Comparison of ENCODE assay signal across 9 mouse cellular contexts in the genomic region with DNA sequence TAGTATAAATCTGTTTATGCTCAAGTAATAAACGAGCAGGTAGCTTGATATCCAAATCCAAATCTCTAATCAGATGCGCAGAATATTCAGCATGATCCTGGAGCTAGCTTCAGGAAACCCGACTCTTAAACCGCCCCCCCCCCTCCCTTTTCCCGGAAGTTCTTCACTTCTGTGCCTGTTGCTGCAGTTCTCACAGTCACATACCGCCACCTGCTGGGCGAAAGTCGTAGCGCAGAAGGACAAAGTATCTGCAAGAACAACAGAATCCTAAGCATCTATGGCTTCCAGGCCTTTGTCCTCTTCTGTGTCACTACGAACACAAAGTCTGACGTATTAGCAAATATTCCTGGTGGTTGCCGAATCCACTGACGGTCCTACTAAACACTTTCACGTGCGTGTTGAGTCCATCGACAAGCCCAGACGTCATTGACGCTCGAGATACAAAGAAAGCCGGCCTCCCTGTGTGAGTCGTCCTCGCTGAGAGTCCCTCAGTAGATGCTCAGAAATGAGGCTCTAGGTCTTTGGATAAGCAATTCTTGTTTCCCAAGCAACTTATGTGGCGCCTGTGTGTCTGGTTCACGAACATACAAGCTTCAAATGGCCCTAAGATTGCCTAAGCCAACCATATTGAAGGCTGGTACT. TPM values are rescaled to one million over a fixed set of nuclear protein-coding genes. Genes with fewer than 3 reads are reported as not detected.
DNase-seq lines count a peak whose midpoint lies in the region; ATAC-seq and TF ChIP-seq lines count a peak whose summit lies in the region.
"Had no signal": no experiment of that assay in that cellular context is flagged by ENCODE, and none has a peak within 500 bp of the region (broad histone marks: within the 10 kb centered on the region; RNA-seq: fewer than 3 reads in every experiment).

No protein-coding gene starts in this region.

- 32% methylated on average over 24 of the region's 24 CpGs for WGBS in embryonic facial prominence, embryonic 15.5 days
- WGBS in heart, embryonic 13.5 days, result 32% methylated on average over 24 of the region's 24 CpGs
- WGBS in lung, adult 2 months, result 38% methylated on average over 24 of the region's 24 CpGs
- WGBS in thymus, adult 2 months, result 48% methylated on average over 24 of the region's 24 CpGs

- H3K9ac ChIP-seq in embryonic facial prominence, embryonic 15.5 days, result no peak overlapping the region
- H3K9ac ChIP-seq in heart, embryonic 13.5 days, result peak overlapping the region; percentile 8; the same call in 1 of the 2 replicates

- ATAC-seq in embryonic facial prominence, embryonic 15.5 days (ENCODE audit: insufficient number of reproducible peaks, low FRiP score, low TSS enrichment, low read depth), result no peak
- ATAC-seq in heart, embryonic 13.5 days (ENCODE audit: extremely low read depth, insufficient number of reproducible peaks, low FRiP score, low TSS enrichment), result no peak

- TF ChIP-seq POLR2A in lung, adult 2 months (IDR thresholded peaks at IDR 0.05; ENCODE audit: borderline replicate concordance, extremely low read depth, low read depth, low read length), result no peak
- TF ChIP-seq POLR2A in thymus, adult 2 months (IDR thresholded peaks at IDR 0.05; ENCODE audit: control insufficient read depth, extremely low read depth, insufficient read depth, low read length, poor library complexity), result no peak

- TF ChIP-seq CTCF in lung, adult 2 months (IDR thresholded peaks at IDR 0.05; ENCODE audit: insufficient read depth, low read length), result peak; percentile 92
- peak; percentile 62; the same call in 1 of the 2 replicates for TF ChIP-seq CTCF in thymus, adult 2 months (IDR thresholded peaks at IDR 0.05; ENCODE audit: borderline replicate concordance, control insufficient read depth, extremely low read depth, insufficient read depth, low read length, poor library complexity)

- H3K36me3 ChIP-seq in embryonic facial prominence, embryonic 15.5 days, result no peaks in the 10 kb centered on the region
- no peaks in the 10 kb centered on the region for H3K36me3 ChIP-seq in heart, embryonic 13.5 days
- no peaks in the 10 kb centered on the region for H3K36me3 ChIP-seq in thymus, adult 2 months (ENCODE audit: control insufficient read depth, insufficient read depth, low read length)

- H3K27me3 ChIP-seq in embryonic facial prominence, embryonic 15.5 days, result 0 out of 2 replicates have a peak, but pooled peaks cover 6% of the 10 kb centered on the region
- no peaks in the 10 kb centered on the region for H3K27me3 ChIP-seq in heart, embryonic 13.5 days (replicated peaks)
- no peaks in the 10 kb centered on the region for H3K27me3 ChIP-seq in thymus, adult 2 months (ENCODE audit: control insufficient read depth, insufficient read depth, low read length)

- H3K4me3 ChIP-seq in embryonic facial prominence, embryonic 15.5 days (replicated peaks), result no peak overlapping the region
- no peak overlapping the region for H3K4me3 ChIP-seq in heart, embryonic 13.5 days
- H3K4me3 ChIP-seq in lung, adult 2 months (replicated peaks; ENCODE audit: extremely low read depth, low read depth, low read length), result no peak overlapping the region
- no peak overlapping the region for H3K4me3 ChIP-seq in thymus, adult 2 months (ENCODE audit: control insufficient read depth, insufficient read depth, low read length)

- no peaks in the 10 kb centered on the region for H3K9me3 ChIP-seq in embryonic facial prominence, embryonic 15.5 days (replicated peaks)
- no peaks in the 10 kb centered on the region for H3K9me3 ChIP-seq in heart, embryonic 13.5 days

- H3K27ac ChIP-seq in embryonic facial prominence, embryonic 15.5 days (replicated peaks), result no peak overlapping the region
- no peak overlapping the region for H3K27ac ChIP-seq in heart, embryonic 13.5 days (replicated peaks)
- no peak overlapping the region for H3K27ac ChIP-seq in thymus, adult 2 months (ENCODE audit: control insufficient read depth, insufficient read depth, low read length)
- H3K27ac ChIP-seq: macrophage had no signal

- DNase-seq in CD8-positive naive resting alpha-beta T cell, adult 2 months (ENCODE audit: low read depth in 2 of 2, low spot score in 2 of 2), result peak; percentile 78 to 84
- DNase-seq in adrenal gland, postnatal 4 days (ENCODE audit: low spot score in 2 of 2), result peak; percentile 60 to 67
- DNase-seq in kidney, postnatal 4 days, result peak; percentile 96 to 97
- DNase-seq in lung, adult 2 months, result peak; percentile 81
- peak; percentile 87 for DNase-seq in ovary, postnatal 10 days (ENCODE audit: low spot score)
- DNase-seq in thymus, adult 2 months, result peak; percentile 88

- peak overlapping the region; percentile 30 for H3K4me2 ChIP-seq in embryonic facial prominence, embryonic 15.5 days (replicated peaks)
- H3K4me2 ChIP-seq in heart, embryonic 13.5 days, result peak overlapping the region; percentile 43

- no peaks in the 10 kb centered on the region for H3K4me1 ChIP-seq in embryonic facial prominence, embryonic 15.5 days
- peaks cover 15% of the 10 kb centered on the region for H3K4me1 ChIP-seq in heart, embryonic 13.5 days
- no peaks in the 10 kb centered on the region for H3K4me1 ChIP-seq in lung, adult 2 months (ENCODE audit: control insufficient read depth, insufficient read depth, low read length)
- H3K4me1 ChIP-seq in thymus, adult 2 months (replicated peaks; ENCODE audit: control insufficient read depth, insufficient read depth, low read length), result no peaks in the 10 kb centered on the region

RNA-seq across cellular contexts. Expression of a gene that starts 29.9 kb away (rescaled TPM):
- total RNA-seq in adrenal gland, postnatal 4 days (2021), result 10 to 100 TPM; 20.8 to 24.8 TPM
- 21.8 and 22.3 TPM in 2 replicates for polyA plus RNA-seq in embryonic facial prominence, embryonic 15.5 days (2015; fragmentation: Nextera tagmentation; extraction: Ambion mirVana)
- polyA plus RNA-seq in heart, embryonic 13.5 days (2015; fragmentation: Nextera tagmentation; extraction: Ambion mirVana), result 35.6 and 36.8 TPM in 2 replicates
- 199 and 433 TPM in 2 replicates for polyA plus RNA-seq in lung, adult 2 months (2012; rRNA removed)
- polyA plus RNA-seq in thymus, adult 2 months (2012; rRNA removed), result 14.1 and 19.7 TPM in 2 replicates
